Mouse (Mus musculus): ENCODE measurements around the gene Iqcf3. TPM values are rescaled to one million over a fixed set of nuclear protein-coding genes. Genes with fewer than 3 reads are reported as not detected.

Iqcf3 gene
- polyA plus RNA-seq, 1 experiment = not detected

DNA sequence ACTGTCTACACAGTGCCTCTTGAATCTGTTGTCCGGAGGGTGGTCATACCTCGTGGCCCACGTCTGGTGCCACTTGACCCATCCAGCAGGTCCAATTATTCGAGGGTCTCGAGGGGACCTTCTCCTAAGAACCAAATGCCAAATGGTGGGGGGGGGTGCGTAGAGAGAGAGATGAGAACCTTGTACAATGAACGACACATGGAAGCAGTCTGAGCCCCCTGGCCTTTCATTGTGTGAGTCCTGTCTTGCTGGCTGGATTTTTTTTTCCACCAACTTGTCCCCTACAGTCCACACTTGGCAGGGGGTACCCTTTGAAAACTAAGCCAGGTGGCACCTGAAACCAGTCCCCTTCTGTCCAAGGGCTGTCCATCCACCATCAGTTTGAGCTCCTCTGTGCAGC lies 93.7 kb downstream of the Iqcf3 start:
- Histone ChIP-seq H3K27me3 (ENCODE audit: control insufficient read depth, insufficient read depth, low read length) (peaks cover 12% of the 10 kb centered on the region), H3K4me3 (ENCODE audit: low read depth, low read length) (no peak overlapping the region), H3K36me3 (ENCODE audit: control insufficient read depth, insufficient read depth, low read length) (no peaks in the 10 kb centered on the region), H3K4me1 (ENCODE audit: control insufficient read depth, insufficient read depth, insufficient read length, low read length) (peaks cover 3% of the 10 kb centered on the region; the same call in 1 of the 2 replicates), H3K27ac (ENCODE audit: insufficient read depth, low read depth, low read length) (no peak overlapping the region)
- no peak for TF ChIP-seq POLR2A (IDR thresholded peaks at IDR 0.05; ENCODE audit: low read depth, low read length)
- no peak for TF ChIP-seq CTCF (IDR thresholded peaks at IDR 0.05; ENCODE audit: extremely low read depth, insufficient read length, insufficient replicate concordance, low read depth, low read length)
- 89% methylated on average over 7 of the region's 7 CpGs for WGBS

DNA sequence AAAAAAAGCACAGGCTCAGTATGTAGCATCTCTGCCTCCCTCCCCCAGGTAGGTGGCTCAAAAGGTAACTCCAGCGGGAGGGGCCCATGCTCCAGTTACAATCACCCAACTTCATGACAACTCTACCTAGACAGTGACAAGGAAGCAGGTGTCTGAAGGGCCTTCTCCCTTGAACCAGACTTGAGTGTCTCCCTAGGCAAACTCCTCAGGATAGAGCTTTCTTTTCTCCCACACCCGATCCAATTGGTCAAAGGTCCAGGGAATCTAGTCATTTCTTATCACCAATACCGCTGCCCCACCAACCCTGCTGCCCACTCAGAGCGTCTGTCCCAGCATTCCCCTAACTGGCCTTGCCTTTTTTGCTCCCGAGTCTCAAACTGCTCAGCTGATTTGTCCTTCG lies 94.7 kb downstream of the Iqcf3 start:
- H3K27me3 ChIP-seq (ENCODE audit: control insufficient read depth, insufficient read depth, low read length) = peaks cover 12% of the 10 kb centered on the region
- H3K27ac ChIP-seq (ENCODE audit: insufficient read depth, low read depth, low read length) = no peak overlapping the region
- peaks cover 2% of the 10 kb centered on the region; the same call in 1 of the 2 replicates for H3K4me1 ChIP-seq (ENCODE audit: control insufficient read depth, insufficient read depth, insufficient read length, low read length)
- WGBS = 62% methylated on average over 6 of the region's 6 CpGs
- TF ChIP-seq POLR2A (IDR thresholded peaks at IDR 0.05; ENCODE audit: low read depth, low read length) (no peak), CTCF (IDR thresholded peaks at IDR 0.05; ENCODE audit: extremely low read depth, insufficient read length, insufficient replicate concordance, low read depth, low read length) (no peak)
- no peak overlapping the region for H3K4me3 ChIP-seq (ENCODE audit: low read depth, low read length)
- no peaks in the 10 kb centered on the region for H3K36me3 ChIP-seq (ENCODE audit: control insufficient read depth, insufficient read depth, low read length)

DNA sequence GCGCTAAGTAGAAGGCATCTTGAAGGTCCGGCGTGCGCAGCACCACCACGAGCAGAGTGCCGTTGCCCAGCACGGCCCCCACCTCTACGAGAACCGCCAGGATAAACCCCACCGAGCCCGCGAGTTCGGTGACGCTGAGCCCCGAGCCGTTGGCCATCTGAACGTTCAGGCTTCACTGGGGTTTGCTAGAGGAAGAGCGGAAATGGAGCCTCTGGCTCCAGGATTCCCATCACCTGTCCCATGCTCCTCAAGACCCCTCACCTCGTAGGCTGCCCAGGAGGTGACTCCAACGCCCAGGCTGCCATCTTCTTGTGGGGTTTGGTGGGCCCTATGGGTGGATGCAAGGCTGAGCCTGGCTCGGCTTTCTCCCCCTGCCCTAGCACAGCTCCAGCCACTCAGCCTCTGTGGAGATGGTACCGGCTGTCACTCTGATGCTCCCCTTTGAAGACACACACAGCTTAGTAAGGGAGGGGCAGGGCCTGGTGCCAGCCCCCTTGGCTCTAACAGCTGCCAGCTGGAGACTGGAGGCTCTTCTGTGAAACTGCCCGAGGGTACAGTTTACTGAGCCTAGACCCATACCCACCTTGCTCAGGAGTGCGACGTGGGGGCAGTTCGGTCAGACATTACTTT lies 95.7 kb downstream of the Iqcf3 start, which contains the start of gene Gpr62:
Gene Gpr62 (minus strand): TSS at position 368 of the 630 bp plus-strand sequence.
- no peak for TF ChIP-seq CTCF (IDR thresholded peaks at IDR 0.05; ENCODE audit: extremely low read depth, insufficient read length, insufficient replicate concordance, low read depth, low read length)
- TF ChIP-seq POLR2A (IDR thresholded peaks at IDR 0.05; ENCODE audit: low read depth, low read length) = no peak
- Histone ChIP-seq H3K27me3 (ENCODE audit: control insufficient read depth, insufficient read depth, low read length) (peaks cover 12% of the 10 kb centered on the region), H3K4me1 (ENCODE audit: control insufficient read depth, insufficient read depth, insufficient read length, low read length) (no peaks in the 10 kb centered on the region; the same call in 1 of the 2 replicates), H3K4me3 (ENCODE audit: low read depth, low read length) (peak within 1 kb of the TSS; percentile 60), H3K36me3 (ENCODE audit: control insufficient read depth, insufficient read depth, low read length) (no peaks in the 10 kb centered on the region), H3K27ac (ENCODE audit: insufficient read depth, low read depth, low read length) (no peak within 1 kb of the TSS)
- WGBS = 38% methylated on average over 26 of the region's 26 CpGs

DNA sequence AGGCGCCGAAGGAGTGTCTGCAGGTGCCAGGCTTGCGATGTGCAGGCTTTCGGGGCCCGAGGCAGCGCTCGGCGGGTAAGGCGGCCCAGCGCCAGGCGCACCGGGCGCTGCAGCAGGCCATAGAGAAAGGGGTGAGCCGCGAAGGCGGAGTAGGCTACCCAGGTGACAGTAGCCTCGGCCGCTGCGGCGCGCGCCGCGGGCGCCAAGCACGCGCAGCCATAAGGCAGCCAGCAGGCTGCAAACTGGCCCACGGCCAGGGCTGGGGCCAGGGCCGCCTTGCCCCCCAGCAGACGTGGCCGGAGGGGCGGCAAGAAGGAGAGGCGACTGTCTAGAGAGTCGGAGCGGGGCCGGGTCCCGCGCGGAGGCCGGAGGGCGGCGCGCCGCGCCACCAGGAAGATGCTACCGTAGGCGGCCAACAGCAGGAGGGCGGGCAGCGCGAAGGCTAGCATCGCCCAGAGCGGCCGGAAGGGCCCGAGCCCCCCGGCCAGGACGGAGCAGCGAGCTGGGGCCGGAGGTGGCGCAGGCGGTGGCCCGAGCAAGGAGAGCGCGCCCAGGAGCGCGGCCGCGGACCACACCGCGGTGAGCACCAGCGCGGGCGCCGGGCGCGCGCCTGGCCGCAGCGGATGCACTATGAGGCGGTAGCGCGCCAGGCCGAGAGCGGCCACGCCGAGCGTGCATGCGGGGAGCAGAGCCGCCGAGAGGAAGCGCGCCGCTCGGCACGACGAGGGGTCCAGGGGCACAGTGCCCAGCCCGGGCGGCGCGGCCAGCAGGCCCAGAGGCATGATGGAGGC lies 96.5 kb downstream of the Iqcf3 start:
- TF ChIP-seq POLR2A (IDR thresholded peaks at IDR 0.05; ENCODE audit: low read depth, low read length) (no peak), CTCF (IDR thresholded peaks at IDR 0.05; ENCODE audit: extremely low read depth, insufficient read length, insufficient replicate concordance, low read depth, low read length) (no peak)
- H3K4me3 ChIP-seq (ENCODE audit: low read depth, low read length) = peak overlapping the region; percentile 60
- WGBS = 3% methylated on average over 99 of the region's 99 CpGs

DNA sequence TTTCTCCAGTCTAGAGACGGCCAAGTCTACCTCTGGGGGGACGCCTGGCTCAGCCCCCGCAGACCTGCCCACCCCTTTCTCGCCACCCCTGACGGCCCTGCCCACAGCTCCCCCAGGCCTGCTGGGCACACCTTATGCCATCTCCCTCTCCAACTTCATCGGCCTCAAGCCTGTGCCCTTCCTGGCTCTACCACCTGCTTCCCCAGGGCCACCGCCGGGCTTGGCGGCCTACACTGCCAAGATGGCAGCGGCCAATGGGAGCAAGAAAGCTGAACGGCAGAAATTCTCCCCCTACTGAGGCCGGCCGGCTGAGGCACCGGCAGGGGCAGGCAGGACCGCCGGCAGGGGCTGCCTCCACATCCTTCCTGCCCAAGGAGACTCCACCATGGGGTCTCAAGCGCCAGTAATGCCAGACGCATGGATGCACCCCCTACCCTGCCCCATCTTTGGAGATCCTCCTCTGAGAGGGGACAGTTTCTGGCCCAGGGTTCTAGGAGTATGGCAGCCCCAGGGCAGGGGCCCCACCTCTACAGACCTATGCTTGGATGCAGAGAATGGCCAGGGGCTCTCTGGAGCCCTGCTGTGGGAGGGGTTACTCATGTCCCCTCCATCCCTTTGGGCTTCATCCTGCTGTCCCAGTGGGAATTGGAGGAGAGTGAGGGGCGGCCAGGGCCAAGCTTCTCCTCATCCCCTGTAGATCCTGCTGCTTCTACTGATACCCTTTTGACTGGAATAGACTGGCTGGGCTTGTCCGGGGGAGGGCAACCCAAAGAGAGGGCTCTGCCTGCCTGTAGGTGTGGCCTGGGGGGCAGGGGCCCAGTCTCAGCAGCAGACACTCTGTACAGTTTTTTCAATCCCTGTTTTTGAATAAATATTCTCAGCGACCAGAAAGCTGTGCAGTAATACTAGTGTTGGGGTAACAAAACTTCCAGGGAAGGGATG lies 98.0 kb downstream of the Iqcf3 start:
- no peak overlapping the region for H3K27ac ChIP-seq (ENCODE audit: insufficient read depth, low read depth, low read length)
- TF ChIP-seq CTCF (IDR thresholded peaks at IDR 0.05; ENCODE audit: extremely low read depth, insufficient read length, insufficient replicate concordance, low read depth, low read length) (no peak), POLR2A (IDR thresholded peaks at IDR 0.05; ENCODE audit: low read depth, low read length) (no peak)
- WGBS = 94% methylated on average over 21 of the region's 21 CpGs
- H3K36me3 ChIP-seq (ENCODE audit: control insufficient read depth, insufficient read depth, low read length) = no peaks in the 10 kb centered on the region
- H3K4me1 ChIP-seq (ENCODE audit: control insufficient read depth, insufficient read depth, insufficient read length, low read length) = no peaks in the 10 kb centered on the region; the same call in 1 of the 2 replicates
- H3K4me3 ChIP-seq (ENCODE audit: low read depth, low read length) = no peak overlapping the region
- H3K27me3 ChIP-seq (ENCODE audit: control insufficient read depth, insufficient read depth, low read length) = peaks cover 12% of the 10 kb centered on the region

More for the DNA sequence above, 96.5 kb downstream of the Iqcf3 start:
- H3K27me3 ChIP-seq (ENCODE audit: control insufficient read depth, insufficient read depth, low read length) = peaks cover 12% of the 10 kb centered on the region
- no peak overlapping the region for H3K27ac ChIP-seq (ENCODE audit: insufficient read depth, low read depth, low read length)
- no peaks in the 10 kb centered on the region for H3K36me3 ChIP-seq (ENCODE audit: control insufficient read depth, insufficient read depth, low read length)
- H3K4me1 ChIP-seq (ENCODE audit: control insufficient read depth, insufficient read depth, insufficient read length, low read length) = no peaks in the 10 kb centered on the region; the same call in 1 of the 2 replicates

DNA sequence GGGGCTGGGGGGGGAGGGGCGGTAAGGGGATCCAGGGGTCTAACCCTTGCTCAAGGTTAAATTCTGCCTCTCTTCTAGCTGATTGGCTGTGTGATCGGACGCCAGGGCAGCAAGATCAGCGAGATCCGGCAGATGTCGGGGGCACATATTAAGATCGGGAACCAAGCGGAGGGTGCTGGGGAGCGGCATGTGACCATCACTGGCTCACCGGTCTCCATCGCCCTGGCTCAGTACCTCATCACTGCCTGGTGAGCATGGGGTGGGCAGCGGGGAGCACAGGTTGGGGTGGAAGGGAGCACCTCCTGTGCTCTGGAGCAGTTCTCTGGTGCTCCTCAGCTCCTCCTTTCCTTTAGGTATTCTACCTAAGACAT lies 99.0 kb downstream of the Iqcf3 start:
- no peak overlapping the region for H3K27ac ChIP-seq (ENCODE audit: insufficient read depth, low read depth, low read length)
- peaks cover 12% of the 10 kb centered on the region for H3K27me3 ChIP-seq (ENCODE audit: control insufficient read depth, insufficient read depth, low read length)
- no peak for TF ChIP-seq POLR2A (IDR thresholded peaks at IDR 0.05; ENCODE audit: low read depth, low read length)
- no peak for TF ChIP-seq CTCF (IDR thresholded peaks at IDR 0.05; ENCODE audit: extremely low read depth, insufficient read length, insufficient replicate concordance, low read depth, low read length)
- H3K4me1 ChIP-seq (ENCODE audit: control insufficient read depth, insufficient read depth, insufficient read length, low read length) = no peaks in the 10 kb centered on the region; the same call in 1 of the 2 replicates
- no peaks in the 10 kb centered on the region for H3K36me3 ChIP-seq (ENCODE audit: control insufficient read depth, insufficient read depth, low read length)
- WGBS = 96% methylated on average over 12 of the region's 12 CpGs
- no peak overlapping the region for H3K4me3 ChIP-seq (ENCODE audit: low read depth, low read length)
